Comparison of ENCODE assay signal across 8 mouse cellular contexts in genomic region chr15:91927492-91927891, GRCm38 (mm10).
DNase-seq lines count a peak whose midpoint lies in the region.

No protein-coding gene starts in this region.

- WGBS in large intestine, adult 2 months = 12% methylated on average over 3 of the region's 3 CpGs

- peak; percentile 20 to 31 for DNase-seq in cerebellum, postnatal 10 days
- no peak for DNase-seq in cerebellum, adult 11 months
- peak; percentile 7 for DNase-seq in layer of hippocampus, adult 11-12 months (ENCODE audit: low spot score)
- DNase-seq in layer of hippocampus, postnatal 36 days = no peak
- DNase-seq in 416B (ENCODE audit: low read depth) = peak; percentile 15
- DNase-seq in large intestine, adult 2 months (ENCODE audit: low read depth, low spot score) = peak; percentile 18
- DNase-seq in right cerebral cortex, postnatal 25 days = no peak
- DNase-seq in gastrocnemius, adult 18-20 months (ENCODE audit: low spot score) = no peak

Comparison
In these comparisons a context has a peak if more than half of its experiments do, and no peak if none do; other contexts are left out.
1. DNase-seq: peak in cerebellum, postnatal 10 days (2 of 2), layer of hippocampus, adult 11-12 months (single experiment), 416B (single experiment) and large intestine, adult 2 months (single experiment); none in cerebellum, adult 11 months (single experiment), layer of hippocampus, postnatal 36 days (0 of 2), right cerebral cortex, postnatal 25 days (single experiment) and gastrocnemius, adult 18-20 months (single experiment).